ENCODE assay signal across 23 mouse cellular contexts in genomic region chr11:115519581-115519980, GRCm38 (mm10). TPM values are rescaled to one million over a fixed set of nuclear protein-coding genes. Genes with fewer than 3 reads are reported as not detected.
DNase-seq lines count a peak whose midpoint lies in the region; ATAC-seq lines count a peak whose summit lies in the region.
"Had no signal": no experiment of that assay in that cellular context is flagged by ENCODE, and none has a peak within 500 bp of the region (broad histone marks: within the 10 kb centered on the region; RNA-seq: fewer than 3 reads in every experiment).

No protein-coding gene starts in this region.

- DNase-seq in heart, embryonic 10.5 days (ENCODE audit: low spot score): no peak
- no peak for DNase-seq in heart, adult 18-20 months
- no peak for DNase-seq in heart, postnatal 14 days
- DNase-seq in heart, postnatal 4 days: no peak
- DNase-seq in A20 (ENCODE audit: low read depth, low spot score): peak; percentile 61
- DNase-seq in retina, postnatal 1 day: no peak
- DNase-seq: adrenal gland, adult 8-10 months; adrenal gland, postnatal 14 days; adrenal gland, postnatal 36 days; cerebellum, adult 11-12 months; cerebellum, adult 2 months; cerebellum, adult 9-10 months; cerebellum, postnatal 10 days; cerebellum, postnatal 25 days had no signal

- peaks cover 8% of the 10 kb centered on the region; the same call in 1 of the 2 replicates for H3K4me1 ChIP-seq in heart, embryonic 10.5 days
- H3K4me1 ChIP-seq in heart, embryonic 14.5 days (ENCODE audit: control insufficient read depth in 2 of 2, insufficient read depth in 2 of 2, low read length in 2 of 2): peaks cover 10 to 20% of the 10 kb centered on the region in 2 experiments
- H3K4me1 ChIP-seq in heart, embryonic 16.5 days (ENCODE audit: control insufficient read depth, insufficient read depth, low read length): peaks cover 19% of the 10 kb centered on the region
- H3K4me1 ChIP-seq: embryonic facial prominence, embryonic 12.5 days; forebrain, embryonic 13.5 days had no signal

- H3K4me2 ChIP-seq in heart, embryonic 14.5 days (ENCODE audit: low read length): no peak overlapping the region
- no peak overlapping the region for H3K4me2 ChIP-seq in heart, embryonic 16.5 days (ENCODE audit: low read depth, low read length)
- H3K4me2 ChIP-seq: embryonic facial prominence, embryonic 12.5 days; forebrain, embryonic 13.5 days; forebrain, embryonic 15.5 days had no signal

- H3K27me3 ChIP-seq in heart, embryonic 10.5 days (ENCODE audit: insufficient read depth, poor library complexity, severe bottlenecking): no peaks in the 10 kb centered on the region
- H3K27me3 ChIP-seq in heart, embryonic 14.5 days (ENCODE audit: control insufficient read depth, insufficient read depth, low read length): no peaks in the 10 kb centered on the region
- H3K27me3 ChIP-seq in heart, embryonic 16.5 days (ENCODE audit: control insufficient read depth, insufficient read depth, low read length): no peaks in the 10 kb centered on the region
- H3K27me3 ChIP-seq: embryonic facial prominence, embryonic 12.5 days; forebrain, embryonic 13.5 days; forebrain, embryonic 15.5 days; Patski had no signal

- ATAC-seq in heart, embryonic 14.5 days (ENCODE audit: insufficient number of reproducible peaks, insufficient read depth, low FRiP score, low read depth): no peak
- ATAC-seq in heart, embryonic 16.5 days (replicated peaks; ENCODE audit: extremely low read depth, insufficient read depth, low FRiP score): no peak
- ATAC-seq: activated CD4-positive, CD25-positive, alpha-beta regulatory T cell, adult 4 months; forebrain, embryonic 13.5 days; forebrain, embryonic 15.5 days; Patski had no signal

- 0 out of 2 replicates have a peak overlapping the region, but pooled peaks have one; percentile 29 for H3K27ac ChIP-seq in heart, embryonic 10.5 days
- peak overlapping the region; percentile 27 to 67; a peak in 2 of 4 replicates for H3K27ac ChIP-seq in heart, embryonic 14.5 days (replicated peaks in 1 of 2; ENCODE audit: control insufficient read depth in 1 of 2, insufficient read depth in 1 of 2, low read depth in 2 of 2, low read length in 2 of 2)
- peak overlapping the region; percentile 77 for H3K27ac ChIP-seq in heart, embryonic 16.5 days (ENCODE audit: low read length)
- H3K27ac ChIP-seq: embryonic facial prominence, embryonic 10.5 days; embryonic facial prominence, embryonic 12.5 days; forebrain, embryonic 13.5 days; forebrain, embryonic 15.5 days had no signal

- H3K36me3 ChIP-seq in heart, embryonic 10.5 days: peaks cover 20% of the 10 kb centered on the region
- H3K36me3 ChIP-seq in heart, embryonic 14.5 days (ENCODE audit: control insufficient read depth, insufficient read depth, low read length): peaks cover 22% of the 10 kb centered on the region
- peaks cover 10% of the 10 kb centered on the region; the same call in 1 of the 2 replicates for H3K36me3 ChIP-seq in heart, embryonic 16.5 days (ENCODE audit: control insufficient read depth, insufficient read depth)

- no peak overlapping the region for H3K9ac ChIP-seq in heart, embryonic 14.5 days (ENCODE audit: low read length)
- H3K9ac ChIP-seq in heart, embryonic 16.5 days (ENCODE audit: low read length): no peak overlapping the region
- H3K9ac ChIP-seq: embryonic facial prominence, embryonic 12.5 days; forebrain, embryonic 13.5 days; forebrain, embryonic 15.5 days had no signal

- 81% methylated on average over 3 of the region's 3 CpGs for WGBS in heart, embryonic 10.5 days
- WGBS in heart, embryonic 14.5 days: 71% methylated on average over 3 of the region's 3 CpGs
- WGBS in heart, embryonic 16.5 days: 79% methylated on average over 3 of the region's 3 CpGs

- H3K9me3 ChIP-seq in heart, embryonic 10.5 days: no peaks in the 10 kb centered on the region
- no peaks in the 10 kb centered on the region for H3K9me3 ChIP-seq in heart, embryonic 14.5 days (ENCODE audit: control insufficient read depth, low read length)
- no peaks in the 10 kb centered on the region for H3K9me3 ChIP-seq in heart, embryonic 16.5 days (replicated peaks; ENCODE audit: control insufficient read depth, low read length)
- H3K9me3 ChIP-seq: embryonic facial prominence, embryonic 10.5 days; embryonic facial prominence, embryonic 12.5 days; forebrain, embryonic 13.5 days; forebrain, embryonic 15.5 days; G1E had no signal

- no peak overlapping the region for H3K4me3 ChIP-seq in heart, embryonic 10.5 days
- H3K4me3 ChIP-seq in heart, embryonic 14.5 days (ENCODE audit: control insufficient read depth in 1 of 2, insufficient read depth in 1 of 2, low read depth in 1 of 2, low read length in 2 of 2): no peak overlapping the region
- H3K4me3 ChIP-seq in heart, embryonic 16.5 days (ENCODE audit: low read length): no peak overlapping the region
- H3K4me3 ChIP-seq: embryonic facial prominence, embryonic 10.5 days; embryonic facial prominence, embryonic 12.5 days; forebrain, embryonic 13.5 days; forebrain, embryonic 15.5 days had no signal

- intact Hi-C loops in heart, postnatal 14 days (cut with DNase I): no loop called here

RNA-seq across cellular contexts. Expression of gene Jpt1, which starts 5.4 kb away (rescaled TPM):
- polyA plus RNA-seq in heart, embryonic 10.5 days (2016; fragmentation: Nextera tagmentation; extraction: Ambion mirVana): 451 and 471 TPM in 2 replicates
- total RNA-seq in heart, adult 18-20 months (2021): 100 to 1,000 TPM; 114 to 148 TPM
- 511 and 538 TPM in 2 replicates for polyA plus RNA-seq in heart, embryonic 14.5 days (2014; fragmentation: Nextera tagmentation; extraction: Ambion mirVana)
- 100 to 1,000 TPM; 159 to 196 TPM for total RNA-seq in heart, postnatal 14 days (2021)
- 523 and 525 TPM in 2 replicates for polyA plus RNA-seq in heart, embryonic 16.5 days (2015; fragmentation: Nextera tagmentation; extraction: Ambion mirVana)
- 100 to 1,000 TPM; 559 to 561 TPM for total RNA-seq in heart, postnatal 4 days (2021)

RNA-seq across cellular contexts. Expression of gene Sumo2, which starts 16.5 kb away (rescaled TPM):
- polyA plus RNA-seq in heart, embryonic 10.5 days (2016; fragmentation: Nextera tagmentation; extraction: Ambion mirVana): 713 and 931 TPM in 2 replicates
- 100 to 1,000 TPM; 160 to 170 TPM for total RNA-seq in heart, adult 18-20 months (2021)
- 600 and 636 TPM in 2 replicates for polyA plus RNA-seq in heart, embryonic 14.5 days (2014; fragmentation: Nextera tagmentation; extraction: Ambion mirVana)
- total RNA-seq in heart, postnatal 14 days (2021): 100 to 1,000 TPM; 165 to 189 TPM
- polyA plus RNA-seq in heart, embryonic 16.5 days (2015; fragmentation: Nextera tagmentation; extraction: Ambion mirVana): 556 and 599 TPM in 2 replicates
- total RNA-seq in heart, postnatal 4 days (2021): 100 to 1,000 TPM; 299 TPM

RNA-seq across cellular contexts. Expression of gene Nt5c, which starts 27.9 kb away (rescaled TPM):
- 79.3 and 95.0 TPM in 2 replicates for polyA plus RNA-seq in heart, embryonic 10.5 days (2016; fragmentation: Nextera tagmentation; extraction: Ambion mirVana)
- 10 to 100 TPM; 11.5 to 16.6 TPM for total RNA-seq in heart, adult 18-20 months (2021)
- 54.5 and 56.2 TPM in 2 replicates for polyA plus RNA-seq in heart, embryonic 14.5 days (2014; fragmentation: Nextera tagmentation; extraction: Ambion mirVana)
- total RNA-seq in heart, postnatal 14 days (2021): 10 to 100 TPM; 15.2 to 17.3 TPM
- polyA plus RNA-seq in heart, embryonic 16.5 days (2015; fragmentation: Nextera tagmentation; extraction: Ambion mirVana): 60.1 and 64.9 TPM in 2 replicates
- 10 to 100 TPM; 27.3 to 27.4 TPM for total RNA-seq in heart, postnatal 4 days (2021)

RNA-seq across cellular contexts. Expression of gene Armc7, which starts 44.1 kb away (rescaled TPM):
- 5.4 and 7.6 TPM in 2 replicates for polyA plus RNA-seq in heart, embryonic 10.5 days (2016; fragmentation: Nextera tagmentation; extraction: Ambion mirVana)
- total RNA-seq in heart, adult 18-20 months (2021): 1 to 10 TPM; 1.8 to 1.9 TPM
- 5.5 and 7.5 TPM in 2 replicates for polyA plus RNA-seq in heart, embryonic 14.5 days (2014; fragmentation: Nextera tagmentation; extraction: Ambion mirVana)
- total RNA-seq in heart, postnatal 14 days (2021): 1 to 10 TPM; 1.3 to 1.7 TPM
- 5.4 and 6.2 TPM in 2 replicates for polyA plus RNA-seq in heart, embryonic 16.5 days (2015; fragmentation: Nextera tagmentation; extraction: Ambion mirVana)
- total RNA-seq in heart, postnatal 4 days (2021): 1 to 10 TPM; 3.1 to 4.3 TPM

RNA-seq across cellular contexts. Expression of gene Nup85, which starts 44.7 kb away (rescaled TPM):
- polyA plus RNA-seq in heart, embryonic 10.5 days (2016; fragmentation: Nextera tagmentation; extraction: Ambion mirVana): 179 and 208 TPM in 2 replicates
- total RNA-seq in heart, adult 18-20 months (2021): 10 to 100 TPM; 18.3 to 20.0 TPM
- polyA plus RNA-seq in heart, embryonic 14.5 days (2014; fragmentation: Nextera tagmentation; extraction: Ambion mirVana): 85.2 and 89.3 TPM in 2 replicates
- 10 to 100 TPM; 20.9 to 22.3 TPM for total RNA-seq in heart, postnatal 14 days (2021)
- polyA plus RNA-seq in heart, embryonic 16.5 days (2015; fragmentation: Nextera tagmentation; extraction: Ambion mirVana): 107 and 117 TPM in 2 replicates
- total RNA-seq in heart, postnatal 4 days (2021): 10 to 100 TPM; 46.6 to 50.5 TPM
